Mouse (Mus musculus): ENCODE measurements around the gene Prc1. TPM values are rescaled to one million over a fixed set of nuclear protein-coding genes. Genes with fewer than 3 reads are reported as not detected.

The Prc1 gene
- polyA plus RNA-seq, 1 experiment from 2014 or later = 148 TPM

DNA sequence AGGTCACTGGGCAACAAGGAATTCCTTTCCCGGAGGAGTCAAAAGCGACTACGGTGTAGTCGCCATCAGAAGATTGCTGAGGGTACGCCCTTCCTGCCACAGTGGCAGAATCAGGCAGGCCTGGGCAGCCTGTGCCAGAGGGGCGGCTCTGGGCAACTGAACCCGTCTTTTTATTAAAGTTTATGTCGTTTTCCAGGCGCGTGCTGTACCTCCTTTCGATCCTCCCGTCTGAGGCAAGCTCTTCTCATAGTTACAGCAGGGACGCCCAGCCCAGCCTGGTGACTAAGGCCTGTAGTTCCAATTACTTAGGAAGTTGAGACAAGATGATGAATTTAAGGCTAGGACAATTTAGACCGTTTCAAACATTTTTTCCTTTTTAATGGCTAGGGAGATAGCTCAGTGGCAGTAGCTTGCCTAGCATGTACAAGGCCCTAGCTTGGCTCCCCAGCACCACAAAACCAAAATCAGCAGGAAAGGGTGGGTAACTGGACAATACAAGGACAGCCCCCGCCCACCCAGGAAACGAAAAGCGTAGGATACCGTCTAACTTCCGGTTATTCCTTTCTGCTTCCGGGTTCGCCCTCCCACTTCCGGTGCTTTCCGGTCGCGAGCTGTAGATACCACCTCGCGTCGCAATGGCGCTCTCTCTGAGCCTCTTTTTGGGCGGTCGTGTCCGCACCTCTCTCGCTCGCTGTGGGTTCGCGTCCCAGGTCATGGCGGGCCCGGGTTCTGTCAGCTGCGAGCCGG lies 33.5 kb upstream of the Prc1 start, which contains the start of gene Ngrn:
Gene Ngrn (plus strand): TSS at position 591 of the 747 bp plus-strand sequence.
- H3K9me3 ChIP-seq (ENCODE audit: control insufficient read depth, low read length) = no peaks in the 10 kb centered on the region
- peak; percentile 84 for DNase-seq (ENCODE audit: low spot score)
- 22% methylated on average over 40 of the region's 40 CpGs for WGBS
- 0 out of 2 replicates have a peak, but pooled peaks cover 3% of the 10 kb centered on the region for H3K27me3 ChIP-seq (replicated peaks; ENCODE audit: control insufficient read depth, insufficient read depth, low read length)
- H3K4me2 ChIP-seq = peak within 1 kb of the TSS; percentile 83
- H3K4me1 ChIP-seq (replicated peaks; ENCODE audit: control insufficient read depth, insufficient read depth, low read length) = peaks cover 11% of the 10 kb centered on the region
- H3K27ac ChIP-seq (ENCODE audit: low read depth, low read length) = peak within 1 kb of the TSS; percentile 82
- peak within 1 kb of the TSS; percentile 91 for H3K9ac ChIP-seq (ENCODE audit: low read depth, low read length)
- H3K4me3 ChIP-seq (ENCODE audit: low read depth, low read length) = peak within 1 kb of the TSS; percentile 91
- peaks cover 11% of the 10 kb centered on the region for H3K36me3 ChIP-seq (ENCODE audit: control insufficient read depth, insufficient read depth, low read length)
- ATAC-seq (replicated peaks; ENCODE audit: low FRiP score) = peak; percentile 89

- Histone ChIP-seq H3K9me3 (ENCODE audit: control insufficient read depth, low read length) (no peaks in the 10 kb centered on the region), H3K4me2 (peak overlapping the region; percentile 83), H3K9ac (ENCODE audit: low read depth, low read length) (peak overlapping the region; percentile 91), H3K27ac (ENCODE audit: low read depth, low read length) (peak overlapping the region; percentile 82), H3K4me3 (ENCODE audit: low read depth, low read length) (peak overlapping the region; percentile 91), H3K27me3 (replicated peaks; ENCODE audit: control insufficient read depth, insufficient read depth, low read length) (0 out of 2 replicates have a peak, but pooled peaks cover 3% of the 10 kb centered on the region), H3K4me1 (replicated peaks; ENCODE audit: control insufficient read depth, insufficient read depth, low read length) (peaks cover 11% of the 10 kb centered on the region), H3K36me3 (ENCODE audit: control insufficient read depth, insufficient read depth, low read length) (peaks cover 14% of the 10 kb centered on the region)
- no peak for DNase-seq (ENCODE audit: low spot score)
- ATAC-seq (replicated peaks; ENCODE audit: low FRiP score) = peak; percentile 75
- WGBS = 1% methylated on average over 32 of the region's 32 CpGs
These were observed 32.8 kb upstream of the Prc1 start for GRCm38 (mm10) chr7:80261372-80261990.

GRCm38 (mm10) chr7:80264606-80265005 lies 29.6 kb upstream of the Prc1 start:
- H3K36me3 ChIP-seq (ENCODE audit: control insufficient read depth, insufficient read depth, low read length) = peaks cover 17% of the 10 kb centered on the region
- DNase-seq (ENCODE audit: low spot score) (no peak), ATAC-seq (replicated peaks; ENCODE audit: low FRiP score) (no peak)
- H3K27me3 ChIP-seq (replicated peaks; ENCODE audit: control insufficient read depth, insufficient read depth, low read length) = no peaks in the 10 kb centered on the region
- H3K4me1 ChIP-seq (replicated peaks; ENCODE audit: control insufficient read depth, insufficient read depth, low read length) = peaks cover 18% of the 10 kb centered on the region
- H3K27ac ChIP-seq (ENCODE audit: low read depth, low read length) = no peak overlapping the region
- H3K4me3 ChIP-seq (ENCODE audit: low read depth, low read length) = no peak overlapping the region
- WGBS = 95% methylated on average over 12 of the region's 12 CpGs
- no peaks in the 10 kb centered on the region for H3K9me3 ChIP-seq (ENCODE audit: control insufficient read depth, low read length)
- no peak overlapping the region for H3K9ac ChIP-seq (ENCODE audit: low read depth, low read length)
- H3K4me2 ChIP-seq = no peak overlapping the region

GRCm38 (mm10) chr7:80267764-80268163 lies 26.5 kb upstream of the Prc1 start:
- peaks cover 12% of the 10 kb centered on the region for H3K4me1 ChIP-seq (replicated peaks; ENCODE audit: control insufficient read depth, insufficient read depth, low read length)
- DNase-seq (ENCODE audit: low spot score) (no peak), ATAC-seq (replicated peaks; ENCODE audit: low FRiP score) (no peak)
- no peaks in the 10 kb centered on the region for H3K27me3 ChIP-seq (replicated peaks; ENCODE audit: control insufficient read depth, insufficient read depth, low read length)
- H3K27ac ChIP-seq (ENCODE audit: low read depth, low read length) = no peak overlapping the region
- H3K9me3 ChIP-seq (ENCODE audit: control insufficient read depth, low read length) = no peaks in the 10 kb centered on the region
- no peak overlapping the region for H3K9ac ChIP-seq (ENCODE audit: low read depth, low read length)
- 71% methylated on average over 1 of the region's 1 CpGs for WGBS
- no peak overlapping the region for H3K4me3 ChIP-seq (ENCODE audit: low read depth, low read length)
- no peak overlapping the region for H3K4me2 ChIP-seq
- peaks cover 20% of the 10 kb centered on the region for H3K36me3 ChIP-seq (ENCODE audit: control insufficient read depth, insufficient read depth, low read length)

- ATAC-seq (replicated peaks; ENCODE audit: low FRiP score) = peak; percentile 91
- H3K4me2 ChIP-seq = peak within 1 kb of the TSS; percentile 90
- H3K27ac ChIP-seq (ENCODE audit: low read depth, low read length) = peak within 1 kb of the TSS; percentile 20
- H3K9me3 ChIP-seq (ENCODE audit: control insufficient read depth, low read length) = no peaks in the 10 kb centered on the region
- peak within 1 kb of the TSS; percentile 79 for H3K4me3 ChIP-seq (ENCODE audit: low read depth, low read length)
- peaks cover 30% of the 10 kb centered on the region for H3K36me3 ChIP-seq (ENCODE audit: control insufficient read depth, insufficient read depth, low read length)
- WGBS = 4% methylated on average over 21 of the region's 21 CpGs
- peak within 1 kb of the TSS; percentile 74 for H3K9ac ChIP-seq (ENCODE audit: low read depth, low read length)
- no peaks in the 10 kb centered on the region for H3K27me3 ChIP-seq (replicated peaks; ENCODE audit: control insufficient read depth, insufficient read depth, low read length)
- peaks cover 12% of the 10 kb centered on the region for H3K4me1 ChIP-seq (replicated peaks; ENCODE audit: control insufficient read depth, insufficient read depth, low read length)
- peak; percentile 93 for DNase-seq (ENCODE audit: low spot score)
These were observed 25.1 kb upstream of the Prc1 start, which contains the start of gene Vps33b for GRCm38 (mm10) chr7:80268897-80269750. TSS of gene Vps33b (plus strand) at chr7:80269649.

DNA sequence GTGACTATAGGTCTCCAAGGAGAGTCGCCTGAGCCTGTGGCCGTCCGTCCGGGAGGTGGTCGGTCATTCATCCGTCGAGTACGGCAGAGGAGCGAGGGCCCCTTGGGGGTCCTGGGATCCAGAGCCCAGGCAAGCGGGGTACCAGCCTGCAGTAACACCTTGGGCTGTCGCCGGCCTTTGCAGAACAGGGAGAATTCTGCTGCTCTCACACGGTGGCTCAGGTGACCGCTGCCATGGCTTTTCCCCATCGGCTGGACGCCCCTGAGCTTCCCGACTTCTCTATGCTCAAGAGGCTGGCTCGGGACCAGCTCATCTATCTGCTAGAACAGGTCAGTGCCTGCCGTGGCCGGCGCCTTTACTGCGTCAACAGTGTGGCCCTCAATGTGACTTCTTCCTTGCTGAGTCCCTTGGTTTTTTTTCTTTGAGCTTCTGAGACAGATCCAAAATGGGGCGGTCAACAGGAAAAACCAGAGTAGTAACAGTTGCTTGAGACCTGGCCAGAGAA lies 24.4 kb upstream of the Prc1 start:
- H3K36me3 ChIP-seq (ENCODE audit: control insufficient read depth, insufficient read depth, low read length) = peaks cover 31% of the 10 kb centered on the region
- ATAC-seq (replicated peaks; ENCODE audit: low FRiP score) = peak; percentile 67
- H3K9ac ChIP-seq (ENCODE audit: low read depth, low read length) = peak overlapping the region; percentile 74
- 0 out of 2 replicates have a peak overlapping the region, but pooled peaks have one; percentile 13 for H3K27ac ChIP-seq (ENCODE audit: low read depth, low read length)
- no peak for DNase-seq (ENCODE audit: low spot score)
- WGBS = under 1% methylated on average over 23 of the region's 23 CpGs
- H3K9me3 ChIP-seq (ENCODE audit: control insufficient read depth, low read length) = peaks cover 2% of the 10 kb centered on the region; the same call in 1 of the 2 replicates
- H3K4me2 ChIP-seq = peak overlapping the region; percentile 90
- no peaks in the 10 kb centered on the region for H3K27me3 ChIP-seq (replicated peaks; ENCODE audit: control insufficient read depth, insufficient read depth, low read length)
- H3K4me3 ChIP-seq (ENCODE audit: low read depth, low read length) = peak overlapping the region; percentile 79
- H3K4me1 ChIP-seq (replicated peaks; ENCODE audit: control insufficient read depth, insufficient read depth, low read length) = peaks cover 12% of the 10 kb centered on the region

DNA sequence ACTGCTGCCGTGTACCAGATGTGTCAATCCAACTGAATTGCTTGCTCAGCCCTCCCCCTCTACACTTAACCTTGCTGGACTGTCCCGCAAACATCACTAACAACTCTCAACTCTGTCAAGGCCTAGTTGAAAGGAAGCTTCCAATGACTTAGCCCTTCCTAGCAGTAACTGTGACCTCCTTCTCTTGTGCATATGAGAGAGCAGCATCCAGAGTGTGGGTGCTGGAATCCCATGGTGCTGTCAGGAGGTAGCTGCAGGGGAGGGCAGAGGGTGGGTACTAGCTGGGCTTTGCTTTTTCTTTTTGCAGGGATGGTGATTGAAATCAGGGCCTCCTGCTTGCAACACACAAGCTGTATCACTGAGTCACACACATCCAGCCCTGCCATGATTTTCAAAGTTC lies 20.8 kb upstream of the Prc1 start:
- no peak for DNase-seq (ENCODE audit: low spot score)
- H3K4me1 ChIP-seq (replicated peaks; ENCODE audit: control insufficient read depth, insufficient read depth, low read length) = peaks cover 10% of the 10 kb centered on the region
- peaks cover 4% of the 10 kb centered on the region; the same call in 1 of the 2 replicates for H3K9me3 ChIP-seq (ENCODE audit: control insufficient read depth, low read length)
- peaks cover 46% of the 10 kb centered on the region for H3K36me3 ChIP-seq (ENCODE audit: control insufficient read depth, insufficient read depth, low read length)
- no peak overlapping the region for H3K9ac ChIP-seq (ENCODE audit: low read depth, low read length)
- H3K4me2 ChIP-seq = no peak overlapping the region
- H3K27me3 ChIP-seq (replicated peaks; ENCODE audit: control insufficient read depth, insufficient read depth, low read length) = no peaks in the 10 kb centered on the region
- ATAC-seq (replicated peaks; ENCODE audit: low FRiP score) = no peak
- H3K4me3 ChIP-seq (ENCODE audit: low read depth, low read length) = no peak overlapping the region
- no peak overlapping the region for H3K27ac ChIP-seq (ENCODE audit: low read depth, low read length)
- WGBS = 84% methylated on average over 2 of the region's 2 CpGs

GRCm38 (mm10) chr7:80276374-80276773 lies 17.9 kb upstream of the Prc1 start:
- Histone ChIP-seq H3K4me2 (no peak overlapping the region), H3K36me3 (ENCODE audit: control insufficient read depth, insufficient read depth, low read length) (peaks cover 48% of the 10 kb centered on the region), H3K4me3 (ENCODE audit: low read depth, low read length) (no peak overlapping the region), H3K9ac (ENCODE audit: low read depth, low read length) (no peak overlapping the region), H3K27me3 (replicated peaks; ENCODE audit: control insufficient read depth, insufficient read depth, low read length) (no peaks in the 10 kb centered on the region), H3K4me1 (replicated peaks; ENCODE audit: control insufficient read depth, insufficient read depth, low read length) (no peaks in the 10 kb centered on the region), H3K9me3 (ENCODE audit: control insufficient read depth, low read length) (peaks cover 4% of the 10 kb centered on the region; the same call in 1 of the 2 replicates), H3K27ac (ENCODE audit: low read depth, low read length) (no peak overlapping the region)
- no peak for DNase-seq (ENCODE audit: low spot score)
- no peak for ATAC-seq (replicated peaks; ENCODE audit: low FRiP score)
- 72% methylated on average over 4 of the region's 4 CpGs for whole genome bisulfite sequencing
